Mouse (Mus musculus) stomach, embryonic 15.5 days (tissue): Measurements from ENCODE around the gene Six5. TPM values are rescaled to one million over a fixed set of nuclear protein-coding genes. Genes with fewer than 3 reads are reported as not detected.

Experiments
- ATAC-seq: fragments of 200-750 bp; cut with Nextera tagmentation; 2 replicates; pipeline ENCODE4 v1.8.0; 2017; ENCODE audit warnings: low read depth, moderate number of reproducible peaks, moderate TSS enrichment; ENCODE audit not compliant: insufficient read depth, low FRiP score
- H3K27ac ChIP-seq: fragments of 300-500 bp; sonication (generic); 2 replicates; pipeline ENCODE4 v1.5.1; 2015; ENCODE audit warnings: mild to moderate bottlenecking, inconsistent platforms
- H3K27me3 ChIP-seq: fragments of 300-500 bp; sonication (generic); replicated peaks from 2 replicates; pipeline ENCODE4 v1.6.1; 2015; ENCODE audit warnings: inconsistent platforms
- H3K36me3 ChIP-seq: fragments of 300-500 bp; sonication (generic); 2 replicates; pipeline ENCODE4 v1.6.1; 2015; ENCODE audit warnings: inconsistent platforms
- H3K4me1 ChIP-seq: fragments of 300-500 bp; sonication (generic); 2 replicates; pipeline ENCODE4 v1.6.1; 2015; ENCODE audit warnings: inconsistent platforms
- H3K4me2 ChIP-seq: fragments of 300-500 bp; sonication (generic); 2 replicates; pipeline ENCODE4 v1.6.1; 2015; ENCODE audit warnings: mild to moderate bottlenecking, inconsistent platforms
- H3K4me3 ChIP-seq: fragments of 300-500 bp; sonication (generic); replicated peaks from 2 replicates; pipeline ENCODE4 v1.5.1; 2015; ENCODE audit warnings: inconsistent platforms
- H3K9ac ChIP-seq: fragments of 300-500 bp; sonication (generic); 2 replicates; pipeline ENCODE4 v1.6.1; 2015; ENCODE audit warnings: inconsistent platforms
- H3K9me3 ChIP-seq: fragments of 300-500 bp; sonication (generic); 2 replicates; pipeline ENCODE4 v1.6.1; 2016; ENCODE audit warnings: inconsistent platforms
- WGBS: fragments of 180-500 bp; shearing (Covaris S2); methylation state at CpG from one replicate; pipeline ENCODE4 v1.1.7; 2015; 5-methylcytosine and 5-hydroxymethylcytosine counted together
- polyA plus RNA-seq: library from polyadenylated mRNA; unstranded; fragments of >200 nt; fragmentation: Nextera tagmentation; extraction: Ambion mirVana; gene quantifications from 2 replicates; pipeline ENCODE4 v1.2.1, GENCODE M21; 2015

Gene Six5
- 10.8 and 12.1 TPM in 2 replicates for polyA plus RNA-seq

DNA sequence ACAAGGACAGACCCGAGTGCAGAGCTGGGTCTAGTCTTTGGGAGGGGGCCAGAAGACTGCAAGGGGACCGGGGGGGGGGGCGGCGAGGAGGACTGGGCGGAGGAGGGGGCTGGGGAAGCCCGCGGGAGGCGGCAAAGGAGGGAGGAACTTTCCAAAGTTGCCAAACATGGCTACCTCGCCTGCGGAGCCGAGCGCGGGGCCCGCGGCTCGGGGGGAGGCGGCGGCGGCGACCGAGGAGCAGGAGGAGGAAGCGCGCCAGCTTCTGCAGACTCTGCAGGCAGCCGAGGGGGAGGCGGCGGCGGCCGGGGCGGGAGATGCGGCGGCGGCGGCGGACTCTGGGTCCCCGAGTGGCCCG lies at the start of gene Six5:
Gene Six5, plus strand, starts transcription at position 124 of the 355 bp plus-strand sequence.
- no peak for ATAC-seq
- H3K36me3 ChIP-seq = no peaks in the 10 kb centered on the region
- WGBS = 2% methylated on average over 10 of the region's 36 CpGs

DNA sequence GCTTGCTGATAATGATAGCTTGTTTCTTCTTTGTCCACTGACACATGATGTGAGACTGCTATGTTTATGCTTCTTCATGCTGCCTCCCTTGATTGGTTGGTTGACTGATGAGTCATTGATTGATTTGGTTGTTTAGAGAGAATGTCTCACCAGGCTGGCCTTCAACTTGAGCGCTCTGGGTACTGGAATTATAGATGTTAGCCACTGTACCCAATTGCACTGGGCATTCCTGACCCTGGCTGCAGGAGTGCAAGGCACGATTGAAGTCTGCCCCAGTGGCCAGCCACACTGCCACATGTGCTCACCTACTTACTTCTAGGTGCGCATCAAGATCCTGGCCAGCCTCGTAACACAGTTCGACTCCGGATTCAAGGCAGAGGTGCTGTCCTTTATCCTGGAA lies 49.8 kb upstream of the Six5 start:
- no peak for ATAC-seq
- Histone ChIP-seq H3K9ac (no peak overlapping the region), H3K36me3 (peaks cover 86% of the 10 kb centered on the region), H3K27ac (no peak overlapping the region), H3K4me3 (no peak overlapping the region), H3K4me2 (no peak overlapping the region), H3K4me1 (no peaks in the 10 kb centered on the region), H3K27me3 (no peaks in the 10 kb centered on the region), H3K9me3 (no peaks in the 10 kb centered on the region)
- 95% methylated on average over 6 of the region's 6 CpGs for whole genome bisulfite sequencing

More for the DNA sequence above, at the start of gene Six5:
- peak within 1 kb of the TSS; percentile 85 for H3K4me2 ChIP-seq
- peak within 1 kb of the TSS; percentile 81 for H3K9ac ChIP-seq
- peak within 1 kb of the TSS; percentile 98 for H3K27ac ChIP-seq
- peaks cover 35% of the 10 kb centered on the region for H3K4me1 ChIP-seq
- no peaks in the 10 kb centered on the region for H3K27me3 ChIP-seq
- H3K9me3 ChIP-seq = no peaks in the 10 kb centered on the region
- peak within 1 kb of the TSS; percentile 73 for H3K4me3 ChIP-seq

- Histone ChIP-seq H3K9ac (no peak overlapping the region), H3K27me3 (no peaks in the 10 kb centered on the region), H3K4me3 (no peak overlapping the region), H3K4me2 (no peak overlapping the region), H3K4me1 (no peaks in the 10 kb centered on the region), H3K27ac (no peak overlapping the region), H3K36me3 (peaks cover 84% of the 10 kb centered on the region), H3K9me3 (no peaks in the 10 kb centered on the region)
- no peak for ATAC-seq
- 91% methylated on average over 11 of the region's 11 CpGs for WGBS
Observed at GRCm38 (mm10) chr7:19046286-19047069, 47.9 kb upstream of the Six5 start.

DNA sequence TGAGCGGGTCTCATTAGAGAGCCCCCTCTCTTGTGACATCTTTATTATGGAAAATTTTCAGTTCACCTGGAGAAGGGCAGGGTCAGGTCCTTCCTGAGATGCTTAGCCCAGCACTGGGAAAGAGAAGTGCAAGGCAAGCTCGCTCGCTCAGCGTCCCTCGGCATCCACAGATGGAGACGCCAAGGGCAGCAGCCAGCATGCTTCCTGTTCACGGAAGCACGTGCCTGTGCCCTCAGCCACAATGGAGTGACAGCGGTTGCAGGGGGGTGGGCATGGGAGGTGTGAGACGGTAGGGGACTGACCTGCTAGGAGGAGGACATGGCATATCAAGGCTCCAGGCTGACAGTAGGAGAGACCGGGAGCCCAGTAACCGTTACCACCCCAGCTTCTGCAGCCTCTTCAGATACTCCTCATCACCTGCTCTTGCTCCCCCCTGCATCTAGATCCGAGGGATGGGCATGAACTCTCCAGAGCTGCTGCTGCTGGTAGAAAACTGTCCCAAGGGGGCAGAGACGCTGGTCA lies 46.3 kb upstream of the Six5 start:
- Histone ChIP-seq H3K27ac (no peak overlapping the region), H3K36me3 (peaks cover 71% of the 10 kb centered on the region), H3K27me3 (no peaks in the 10 kb centered on the region), H3K4me2 (no peak overlapping the region), H3K9me3 (no peaks in the 10 kb centered on the region), H3K4me1 (no peaks in the 10 kb centered on the region), H3K9ac (no peak overlapping the region), H3K4me3 (no peak overlapping the region)
- ATAC-seq = no peak
- WGBS = 85% methylated on average over 14 of the region's 14 CpGs

DNA sequence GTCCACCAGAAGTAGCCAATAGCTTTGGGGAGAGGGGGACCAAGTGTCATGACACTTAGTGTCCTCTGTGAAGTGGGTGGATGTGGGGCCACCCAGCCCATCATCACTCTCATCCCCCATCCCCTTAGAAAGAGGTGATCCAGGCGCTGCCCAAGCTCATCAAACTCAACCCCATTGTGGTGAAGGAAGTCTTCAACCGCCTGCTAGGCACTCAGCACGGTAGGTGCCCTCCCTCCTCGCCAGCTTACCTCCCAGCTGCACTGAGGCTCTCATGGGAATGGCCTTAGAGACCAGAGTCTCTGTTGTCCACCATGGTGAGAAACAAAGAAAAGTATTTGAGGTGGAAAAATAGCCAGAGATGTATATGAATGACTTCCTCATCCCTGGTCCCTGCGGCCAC lies 45.1 kb upstream of the Six5 start:
- Histone ChIP-seq H3K9me3 (no peaks in the 10 kb centered on the region), H3K9ac (no peak overlapping the region), H3K4me3 (no peak overlapping the region), H3K4me2 (no peak overlapping the region), H3K4me1 (0 out of 2 replicates have a peak, but pooled peaks cover 5% of the 10 kb centered on the region), H3K36me3 (peaks cover 65% of the 10 kb centered on the region), H3K27ac (no peak overlapping the region), H3K27me3 (no peaks in the 10 kb centered on the region)
- 90% methylated on average over 5 of the region's 5 CpGs for WGBS
- no peak for ATAC-seq

GRCm38 (mm10) chr7:19050172-19050571 lies 44.2 kb upstream of the Six5 start:
- no peaks in the 10 kb centered on the region for H3K9me3 ChIP-seq
- H3K4me1 ChIP-seq = 0 out of 2 replicates have a peak, but pooled peaks cover 5% of the 10 kb centered on the region
- H3K9ac ChIP-seq = no peak overlapping the region
- H3K4me3 ChIP-seq = no peak overlapping the region
- H3K27ac ChIP-seq = no peak overlapping the region
- no peak overlapping the region for H3K4me2 ChIP-seq
- H3K36me3 ChIP-seq = peaks cover 59% of the 10 kb centered on the region
- WGBS = 88% methylated on average over 8 of the region's 8 CpGs
- H3K27me3 ChIP-seq = no peaks in the 10 kb centered on the region
- ATAC-seq = no peak

- no peak overlapping the region for H3K9ac ChIP-seq
- no peak for ATAC-seq
- 66% methylated on average over 4 of the region's 4 CpGs for WGBS
- no peak overlapping the region for H3K27ac ChIP-seq
- H3K4me3 ChIP-seq = no peak overlapping the region
- no peak overlapping the region for H3K4me2 ChIP-seq
- H3K9me3 ChIP-seq = no peaks in the 10 kb centered on the region
- no peaks in the 10 kb centered on the region for H3K27me3 ChIP-seq
- 0 out of 2 replicates have a peak, but pooled peaks cover 5% of the 10 kb centered on the region for H3K4me1 ChIP-seq
- peaks cover 50% of the 10 kb centered on the region for H3K36me3 ChIP-seq
Observed at GRCm38 (mm10) chr7:19051161-19051560, 43.2 kb upstream of the Six5 start.

DNA sequence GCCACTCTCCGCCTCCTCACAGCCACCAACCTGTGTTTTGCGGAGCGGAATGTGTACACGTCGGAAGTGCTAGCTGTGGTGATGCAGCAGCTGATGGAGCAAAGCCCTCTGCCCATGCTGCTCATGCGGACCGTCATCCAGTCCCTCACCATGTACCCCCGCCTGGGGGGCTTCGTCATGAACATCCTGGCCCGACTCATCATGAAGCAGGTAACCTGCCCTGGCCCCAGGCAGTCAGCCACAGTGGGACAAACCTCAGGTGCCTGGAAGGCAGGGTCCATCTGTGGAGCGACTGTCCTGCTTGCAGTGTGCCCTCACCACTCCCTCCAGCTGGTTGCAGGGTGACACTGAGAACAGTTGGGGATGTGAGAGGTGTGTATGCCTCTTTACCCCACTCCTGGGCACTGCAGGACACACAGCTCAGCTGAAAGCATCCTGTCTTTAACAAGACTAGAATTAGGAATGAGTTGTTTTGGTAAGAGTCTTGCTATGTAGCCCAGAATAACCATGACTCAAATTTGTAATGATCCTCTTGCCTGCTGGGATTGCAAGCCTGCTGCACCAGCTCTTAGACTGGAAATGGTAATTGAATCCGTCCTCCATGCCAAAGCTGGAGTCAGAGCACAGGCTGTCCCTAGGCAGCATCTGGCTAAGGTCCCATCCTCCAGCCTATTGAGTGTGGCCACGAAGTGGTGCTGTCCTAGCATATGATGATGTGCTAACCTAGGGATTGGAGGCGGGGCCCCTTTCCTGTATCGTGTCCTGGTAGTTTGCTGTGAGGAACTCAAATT lies 41.9 kb upstream of the Six5 start:
- Histone ChIP-seq H3K9ac (no peak overlapping the region), H3K4me1 (0 out of 2 replicates have a peak, but pooled peaks cover 5% of the 10 kb centered on the region), H3K36me3 (peaks cover 37% of the 10 kb centered on the region; the same call in 1 of the 2 replicates), H3K9me3 (no peaks in the 10 kb centered on the region), H3K27ac (no peak overlapping the region), H3K4me3 (no peak overlapping the region), H3K4me2 (no peak overlapping the region), H3K27me3 (no peaks in the 10 kb centered on the region)
- no peak for ATAC-seq
- 83% methylated on average over 15 of the region's 15 CpGs for WGBS

GRCm38 (mm10) chr7:19053136-19053532 lies 41.3 kb upstream of the Six5 start:
- Histone ChIP-seq H3K27ac (no peak overlapping the region), H3K9me3 (no peaks in the 10 kb centered on the region), H3K4me2 (no peak overlapping the region), H3K36me3 (peaks cover 34% of the 10 kb centered on the region; the same call in 1 of the 2 replicates), H3K27me3 (no peaks in the 10 kb centered on the region), H3K9ac (no peak overlapping the region), H3K4me3 (no peak overlapping the region), H3K4me1 (0 out of 2 replicates have a peak, but pooled peaks cover 5% of the 10 kb centered on the region)
- WGBS = 87% methylated on average over 7 of the region's 7 CpGs
- no peak for ATAC-seq

DNA sequence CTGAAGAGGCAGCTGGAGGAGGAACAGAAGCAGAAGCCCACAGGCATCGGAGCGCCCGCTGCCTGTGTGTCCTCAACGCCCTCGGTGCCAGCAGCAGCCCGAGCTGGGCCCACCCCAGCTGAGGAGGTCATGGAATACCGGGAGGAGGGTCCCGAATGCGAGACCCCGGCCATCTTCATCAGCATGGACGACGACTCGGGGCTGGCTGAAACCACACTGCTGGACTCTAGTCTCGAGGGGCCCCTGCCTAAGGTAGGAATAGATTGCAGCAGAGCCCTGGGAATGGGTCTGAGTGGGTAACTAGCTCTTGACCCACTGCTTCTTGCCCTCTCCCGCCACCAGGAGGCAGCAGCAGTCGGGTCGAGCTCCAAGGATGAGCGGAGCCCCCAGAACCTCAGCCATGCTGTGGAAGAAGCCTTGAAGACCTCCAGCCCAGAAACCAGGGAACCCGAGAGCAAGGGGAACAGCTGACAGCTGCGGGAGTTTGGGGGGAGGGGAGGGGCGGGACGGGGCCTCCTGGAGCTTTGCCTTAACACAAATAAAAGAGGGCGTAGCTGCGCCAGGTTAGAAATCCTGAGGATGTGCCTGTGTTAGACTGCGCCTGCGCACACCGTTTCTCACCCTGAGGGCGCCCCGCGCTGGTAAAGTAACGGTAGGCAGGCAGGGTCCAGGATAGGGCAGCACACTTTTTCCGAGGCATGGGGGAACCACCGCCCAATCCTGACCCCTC lies 40.2 kb upstream of the Six5 start, which contains the start of gene Rsph6a:
Gene Rsph6a, plus strand, starts transcription at position 644 of the 730 bp plus-strand sequence.
- WGBS = 30% methylated on average over 33 of the region's 33 CpGs
- Histone ChIP-seq H3K27ac (no peak within 1 kb of the TSS), H3K4me2 (peak within 1 kb of the TSS; percentile 37), H3K9me3 (no peaks in the 10 kb centered on the region), H3K36me3 (peaks cover 30% of the 10 kb centered on the region; the same call in 1 of the 2 replicates), H3K27me3 (no peaks in the 10 kb centered on the region), H3K9ac (no peak within 1 kb of the TSS), H3K4me3 (no peak within 1 kb of the TSS), H3K4me1 (0 out of 2 replicates have a peak, but pooled peaks cover 5% of the 10 kb centered on the region)
- peak; percentile 51; the same call in 1 of the 2 replicates for ATAC-seq

GRCm38 (mm10) chr7:19054777-19055076 lies 39.7 kb upstream of the Six5 start:
- Histone ChIP-seq H3K4me3 (no peak overlapping the region), H3K9ac (no peak overlapping the region), H3K27ac (no peak overlapping the region), H3K9me3 (no peaks in the 10 kb centered on the region), H3K36me3 (peaks cover 25% of the 10 kb centered on the region; the same call in 1 of the 2 replicates), H3K27me3 (no peaks in the 10 kb centered on the region), H3K4me1 (0 out of 2 replicates have a peak, but pooled peaks cover 5% of the 10 kb centered on the region), H3K4me2 (peak overlapping the region; percentile 37)
- 70% methylated on average over 9 of the region's 9 CpGs for WGBS
- ATAC-seq = no peak
